Mouse (Mus musculus) heart, postnatal 0 days (tissue): ENCODE data around the gene St6galnac6. TPM values are rescaled to one million over a fixed set of nuclear protein-coding genes. Genes with fewer than 3 reads are reported as not detected.
A peak's percentile ranks its signal among the peaks of the same experiment; 100 is the strongest.

Experiments
- ATAC-seq: fragments of 200-750 bp; cut with Nextera tagmentation; 2 replicates; pipeline ENCODE4 v1.8.0; 2017; ENCODE audit warnings: low read depth, moderate number of reproducible peaks, moderate library complexity; ENCODE audit not compliant: insufficient read depth
- DNase-seq: peaks from one replicate; pipeline ENCODE4 v3.0.0-alpha.2; 2016; ENCODE audit warnings: low spot score
- H3K27ac ChIP-seq: fragments of 300-500 bp; sonication (generic); 2 replicates; pipeline ENCODE4 v1.5.1; 2014; ENCODE audit warnings: low read depth, mild to moderate bottlenecking
- H3K27me3 ChIP-seq: fragments of 300-500 bp; sonication (generic); 2 replicates; pipeline ENCODE4 v1.6.1; 2014; ENCODE audit warnings: low read length, mixed read lengths; ENCODE audit not compliant: control insufficient read depth, insufficient read depth
- H3K36me3 ChIP-seq: fragments of 300-500 bp; sonication (generic); replicated peaks from 2 replicates; pipeline ENCODE4 v1.6.1; 2014; ENCODE audit warnings: low read length, mixed read lengths; ENCODE audit not compliant: control insufficient read depth, insufficient read depth
- H3K4me1 ChIP-seq: fragments of 300-500 bp; sonication (generic); 2 replicates; pipeline ENCODE4 v1.6.1; 2014; ENCODE audit warnings: antibody characterized with exemption; ENCODE audit not compliant: control insufficient read depth, insufficient read depth
- H3K4me2 ChIP-seq: fragments of 300-500 bp; sonication (generic); 2 replicates; pipeline ENCODE4 v1.6.1; 2014; ENCODE audit warnings: low read depth, mild to moderate bottlenecking, low read length, moderate library complexity
- H3K4me3 ChIP-seq: fragments of 300-500 bp; sonication (generic); 2 replicates; pipeline ENCODE4 v1.5.1; 2014; ENCODE audit warnings: low read depth, low read length
- H3K9ac ChIP-seq: fragments of 300-500 bp; sonication (generic); replicated peaks from 2 replicates; pipeline ENCODE4 v1.6.1; 2014; ENCODE audit warnings: low read depth, low read length, mixed read lengths
- H3K9me3 ChIP-seq: fragments of 300-500 bp; sonication (generic); replicated peaks from 2 replicates; pipeline ENCODE4 v1.6.1; 2016; ENCODE audit warnings: low read length; ENCODE audit not compliant: control insufficient read depth
- CTCF ChIP-seq: IDR thresholded peaks from 2 replicates; pipeline ENCODE4 v1.5.1; 2016; ENCODE audit warnings: antibody characterized with exemption, control low read depth, low read depth
- EP300 ChIP-seq: IDR thresholded peaks from 2 replicates; pipeline ENCODE4 v1.6.1; 2016; ENCODE audit warnings: antibody characterized with exemption, low read depth
- WGBS: fragments of 180-500 bp; shearing (Covaris S2); extraction: QIAGEN DNeasy Blood & Tissue Kit; methylation state at CpG from one replicate; pipeline ENCODE4 v1.1.7; 2014; 5-methylcytosine and 5-hydroxymethylcytosine counted together
- polyA plus RNA-seq: library from polyadenylated mRNA; unstranded; fragments of >200 nt; fragmentation: Nextera tagmentation; extraction: Ambion mirVana; gene quantifications from 2 replicates; pipeline ENCODE4 v1.2.1, GENCODE M21; 2015
- total RNA-seq: library from RNA; depleted of rRNA; stranded (reverse); fragments of >200 nt; gene quantifications from 2 replicates; pipeline ENCODE4 v1.2.3, GENCODE M21; 2014; ENCODE audit warnings: low replicate concordance

The St6galnac6 gene
- total and polyA plus RNA-seq, 2 experiments from 2014 or later, result 44.3 to 117 TPM

DNA sequence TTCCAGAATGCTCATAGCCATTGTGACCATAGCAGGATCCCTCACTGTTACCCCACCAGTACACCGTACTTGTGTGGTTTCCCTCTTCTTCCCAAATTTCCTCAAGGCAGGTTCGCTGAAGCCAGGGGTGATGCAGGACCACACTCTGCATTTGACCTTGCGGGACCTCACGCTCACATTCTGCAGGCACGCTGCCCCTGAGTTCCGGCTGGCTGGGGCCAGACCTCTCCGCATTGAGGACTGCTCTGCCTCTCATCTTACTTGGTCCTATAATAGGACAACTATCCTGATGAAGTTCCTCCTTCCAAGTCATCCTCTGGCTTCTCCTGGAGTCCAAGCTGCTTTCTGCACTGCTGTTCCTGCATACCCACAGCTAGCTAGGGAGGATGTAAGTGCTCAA, 37.1 kb downstream of the St6galnac6 start:
- H3K4me1 ChIP-seq, result peaks cover 10% of the 10 kb centered on the region
- 81% methylated on average over 7 of the region's 7 CpGs for WGBS

DNA sequence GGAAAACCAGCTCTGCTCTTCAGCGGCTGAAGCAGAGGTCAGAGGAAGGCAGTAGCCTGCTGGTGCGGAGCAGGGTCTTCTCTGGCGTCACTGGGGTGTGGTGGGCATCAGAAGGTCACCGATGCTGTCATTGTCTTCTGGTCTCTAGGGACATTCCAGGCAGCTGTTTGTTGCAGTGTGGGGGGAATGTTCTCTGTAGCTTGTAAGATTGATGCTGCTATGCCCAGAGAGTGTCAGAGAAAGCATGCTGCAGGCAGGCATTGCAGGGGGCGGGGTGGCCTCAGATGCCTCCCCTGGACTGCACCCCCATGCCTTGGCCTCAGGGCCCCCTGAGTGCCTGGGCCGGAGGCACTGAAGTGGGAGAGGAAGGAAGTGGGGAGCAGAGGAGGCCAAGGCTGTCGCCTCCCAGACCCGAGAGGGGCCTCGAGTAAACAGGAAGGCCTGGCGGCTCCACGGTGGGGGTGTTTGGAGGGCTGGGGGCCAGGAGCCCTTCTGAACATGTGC, 38.3 kb downstream of the St6galnac6 start:
- peak; percentile 94 for TF ChIP-seq EP300
- TF ChIP-seq CTCF, result no peak; the same call in 1 of the 2 replicates
- H3K27me3 ChIP-seq, result no peaks in the 10 kb centered on the region
- no peak overlapping the region for H3K4me3 ChIP-seq
- 19% methylated on average over 11 of the region's 11 CpGs for WGBS
- H3K4me2 ChIP-seq, result no peak overlapping the region
- H3K36me3 ChIP-seq, result peaks cover 24% of the 10 kb centered on the region
- no peaks in the 10 kb centered on the region for H3K9me3 ChIP-seq
- H3K9ac ChIP-seq, result no peak overlapping the region
- H3K4me1 ChIP-seq, result peaks cover 21% of the 10 kb centered on the region
- peak overlapping the region; percentile 66 for H3K27ac ChIP-seq
- ATAC-seq (peak; percentile 75), DNase-seq (peak; percentile 74)

More for the DNA sequence above, 37.1 kb downstream of the St6galnac6 start:
- peak overlapping the region; percentile 66 for H3K27ac ChIP-seq
- ATAC-seq (no peak), DNase-seq (no peak)
- H3K27me3 ChIP-seq, result no peaks in the 10 kb centered on the region
- peaks cover 35% of the 10 kb centered on the region for H3K36me3 ChIP-seq
- H3K4me2 ChIP-seq, result no peak overlapping the region
- H3K4me3 ChIP-seq, result no peak overlapping the region
- H3K9me3 ChIP-seq, result no peaks in the 10 kb centered on the region
- TF ChIP-seq EP300 (no peak), CTCF (no peak)
- no peak overlapping the region for H3K9ac ChIP-seq

DNA sequence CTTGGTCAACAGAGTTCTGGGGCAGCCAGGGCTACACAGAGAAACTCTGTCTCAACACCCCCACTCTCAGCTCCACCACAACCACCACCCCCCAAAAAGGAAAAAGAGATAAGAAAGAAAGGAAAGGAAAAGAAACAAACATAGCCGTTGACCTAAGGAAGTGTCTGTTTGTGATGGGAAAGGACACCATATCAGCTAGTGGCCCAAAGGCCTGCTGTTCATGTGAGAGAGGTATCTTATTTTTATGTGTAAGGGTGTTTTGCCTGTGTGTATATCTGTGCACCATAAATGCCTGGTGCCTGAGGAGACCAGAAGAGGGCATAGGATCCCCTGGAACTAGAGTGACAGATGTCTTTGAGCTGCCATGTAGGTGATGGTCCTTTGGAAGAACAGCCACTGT, 40.1 kb downstream of the St6galnac6 start:
- no peak overlapping the region for H3K4me3 ChIP-seq
- ATAC-seq (no peak), DNase-seq (no peak)
- H3K4me2 ChIP-seq, result no peak overlapping the region
- no peaks in the 10 kb centered on the region for H3K27me3 ChIP-seq
- H3K27ac ChIP-seq, result no peak overlapping the region; the same call in 1 of the 2 replicates
- H3K36me3 ChIP-seq, result peaks cover 8% of the 10 kb centered on the region
- no peak for TF ChIP-seq CTCF
- TF ChIP-seq EP300, result no peak
- no peaks in the 10 kb centered on the region for H3K9me3 ChIP-seq
- no peak overlapping the region for H3K9ac ChIP-seq
- H3K4me1 ChIP-seq, result peaks cover 28% of the 10 kb centered on the region
- 28% methylated on average over 1 of the region's 1 CpGs for WGBS

DNA sequence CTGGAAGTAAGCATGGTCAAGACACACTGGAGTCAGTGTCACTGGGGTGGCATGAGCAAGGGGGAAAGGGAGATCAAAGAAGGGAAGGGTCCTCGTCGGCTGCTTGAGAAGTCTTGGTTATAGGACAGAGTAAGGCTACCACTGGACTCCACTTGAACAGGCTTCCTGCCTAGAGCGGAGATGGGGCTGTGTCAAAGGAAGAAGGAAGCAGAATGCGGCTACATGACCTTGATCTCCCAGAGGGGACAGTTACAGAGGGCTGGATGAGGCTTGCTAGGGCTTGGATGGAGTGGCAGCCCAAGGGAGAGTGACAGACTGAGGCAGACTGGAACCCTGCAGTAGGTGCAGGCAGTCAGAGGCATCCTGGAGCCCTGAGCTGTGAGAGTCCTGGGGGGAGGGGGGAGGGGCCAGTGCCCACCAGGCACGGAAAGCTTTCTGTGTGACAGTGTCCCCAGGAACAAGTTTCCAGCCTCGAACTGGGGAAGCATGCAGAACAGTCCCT, 41.1 kb downstream of the St6galnac6 start:
- H3K27ac ChIP-seq, result peak overlapping the region; percentile 30
- no peak overlapping the region for H3K9ac ChIP-seq
- WGBS, result 39% methylated on average over 6 of the region's 6 CpGs

DNA sequence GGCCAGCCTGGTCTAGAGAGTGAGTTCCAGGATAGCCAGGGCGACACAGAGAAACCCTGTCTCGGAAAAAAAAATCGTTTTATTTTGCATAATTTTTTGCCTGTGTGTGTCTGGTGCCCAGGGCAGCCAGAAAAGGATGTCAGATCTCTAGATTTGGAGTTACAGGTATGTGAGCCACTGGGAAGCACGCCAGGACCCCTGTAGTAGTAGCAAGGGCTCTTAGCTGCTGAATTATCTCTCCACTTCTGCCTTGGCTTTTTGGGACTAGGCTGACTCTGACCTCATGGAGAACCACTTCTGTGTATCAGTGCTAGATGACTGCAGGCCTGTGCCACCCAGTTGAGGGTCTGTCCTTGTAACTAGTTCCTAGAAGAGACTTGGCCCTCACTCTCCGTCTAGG, 42.3 kb downstream of the St6galnac6 start:
- Histone ChIP-seq H3K4me3 (no peak overlapping the region), H3K4me1 (peaks cover 34% of the 10 kb centered on the region), H3K36me3 (no peaks in the 10 kb centered on the region), H3K9ac (no peak overlapping the region), H3K9me3 (no peaks in the 10 kb centered on the region), H3K4me2 (no peak overlapping the region), H3K27ac (peak overlapping the region; percentile 71), H3K27me3 (no peaks in the 10 kb centered on the region)
- ATAC-seq (no peak), DNase-seq (no peak)
- 63% methylated on average over 5 of the region's 5 CpGs for WGBS
- TF ChIP-seq CTCF (no peak), EP300 (no peak)

More for the DNA sequence above, 41.1 kb downstream of the St6galnac6 start:
- Histone ChIP-seq H3K4me3 (no peak overlapping the region), H3K27me3 (no peaks in the 10 kb centered on the region), H3K4me2 (no peak overlapping the region), H3K4me1 (peaks cover 34% of the 10 kb centered on the region), H3K9me3 (no peaks in the 10 kb centered on the region), H3K36me3 (no peaks in the 10 kb centered on the region)
- DNase-seq (no peak), ATAC-seq (no peak)
- TF ChIP-seq EP300 (no peak), CTCF (no peak)

DNA sequence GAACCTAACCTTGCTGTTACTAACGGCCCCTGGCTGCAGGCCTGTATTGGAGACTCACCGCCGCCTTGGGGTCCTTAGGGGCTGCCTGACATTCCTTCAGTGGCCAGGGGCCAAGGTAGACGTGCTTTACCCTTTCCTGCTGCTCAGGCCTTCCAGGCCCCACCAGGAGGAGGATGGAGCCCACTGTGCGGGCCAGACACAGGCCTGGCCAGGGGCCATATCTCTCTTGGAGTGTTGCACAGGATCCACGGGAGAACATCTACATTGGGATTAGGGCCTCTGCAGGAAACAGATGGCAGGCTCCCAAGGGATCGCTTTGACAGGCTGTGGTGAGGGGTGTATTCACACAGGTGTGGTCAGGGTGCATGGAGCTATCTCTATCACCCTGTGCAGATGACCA, 43.3 kb downstream of the St6galnac6 start:
- Histone ChIP-seq H3K27ac (peak overlapping the region; percentile 71), H3K9me3 (no peaks in the 10 kb centered on the region), H3K9ac (no peak overlapping the region; the same call in 1 of the 2 replicates), H3K4me2 (no peak overlapping the region), H3K4me1 (peaks cover 34% of the 10 kb centered on the region), H3K4me3 (no peak overlapping the region), H3K27me3 (no peaks in the 10 kb centered on the region), H3K36me3 (no peaks in the 10 kb centered on the region)
- TF ChIP-seq CTCF (no peak), EP300 (peak; percentile 48; the same call in 1 of the 2 replicates)
- 13% methylated on average over 7 of the region's 7 CpGs for WGBS
- DNase-seq (peak; percentile 55), ATAC-seq (peak; percentile 53)
